Mouse (Mus musculus) ES-Bruce4 (cell line): ENCODE results near the gene Mrpl48. TPM values are rescaled to one million over a fixed set of nuclear protein-coding genes. Genes with fewer than 3 reads are reported as not detected.

ENCODE experiments used
- H3K27ac ChIP-seq: 2 replicates; pipeline ENCODE4 v1.5.1; 2012; ENCODE audit warnings: low read length, inconsistent platforms; ENCODE audit not compliant: insufficient read depth
- H3K27me3 ChIP-seq: 2 replicates; pipeline ENCODE4 v1.6.1; 2012; ENCODE audit warnings: mild to moderate bottlenecking, low read length, inconsistent platforms; ENCODE audit not compliant: control insufficient read depth, poor library complexity, insufficient read depth, severe bottlenecking
- H3K36me3 ChIP-seq: 2 replicates; pipeline ENCODE4 v1.6.1; 2012; ENCODE audit warnings: inconsistent platforms, mild to moderate bottlenecking, low read length, moderate library complexity; ENCODE audit not compliant: control insufficient read depth, poor library complexity, insufficient read depth, severe bottlenecking
- H3K4me1 ChIP-seq: one replicate; pipeline ENCODE4 v1.8.1; 2011; ENCODE audit warnings: low read length; ENCODE audit not compliant: control insufficient read depth, insufficient read depth
- H3K4me3 ChIP-seq: 2 replicates; pipeline ENCODE4 v1.5.1; 2011; ENCODE audit warnings: low read depth, mild to moderate bottlenecking, low read length
- H3K9ac ChIP-seq: 2 replicates; pipeline ENCODE4 v1.6.1; 2012; ENCODE audit warnings: low read depth, mild to moderate bottlenecking, inconsistent platforms; ENCODE audit not compliant: poor library complexity, severe bottlenecking
- H3K9me3 ChIP-seq: replicated peaks from 2 replicates; pipeline ENCODE4 v1.6.1; 2012; ENCODE audit warnings: mild to moderate bottlenecking, low read length, inconsistent platforms; ENCODE audit not compliant: control insufficient read depth, poor library complexity, insufficient read depth, severe bottlenecking
- CTCF ChIP-seq: IDR thresholded peaks from one replicate; pipeline ENCODE4 v1.8.1; 2011; ENCODE audit warnings: low read depth, low read length
- EP300 ChIP-seq: IDR thresholded peaks from 2 replicates; pipeline ENCODE4 v1.6.1; 2011; ENCODE audit warnings: low read depth, low read length; ENCODE audit not compliant: insufficient read depth
- POLR2A ChIP-seq: IDR thresholded peaks from one replicate; pipeline ENCODE4 v1.8.1; 2011; ENCODE audit warnings: low read length; ENCODE audit not compliant: insufficient read depth
- polyA plus RNA-seq: library from polyadenylated mRNA; stranded (reverse); fragments of >200 nt; gene quantifications from 2 replicates; pipeline ENCODE4 v1.2.4, GENCODE M21; 2011; ENCODE audit warnings: low read depth; ENCODE audit not compliant: missing spikeins, insufficient read depth, insufficient read length

Gene Mrpl48
- polyA plus RNA-seq, 1 experiment: 57.4 TPM

DNA sequence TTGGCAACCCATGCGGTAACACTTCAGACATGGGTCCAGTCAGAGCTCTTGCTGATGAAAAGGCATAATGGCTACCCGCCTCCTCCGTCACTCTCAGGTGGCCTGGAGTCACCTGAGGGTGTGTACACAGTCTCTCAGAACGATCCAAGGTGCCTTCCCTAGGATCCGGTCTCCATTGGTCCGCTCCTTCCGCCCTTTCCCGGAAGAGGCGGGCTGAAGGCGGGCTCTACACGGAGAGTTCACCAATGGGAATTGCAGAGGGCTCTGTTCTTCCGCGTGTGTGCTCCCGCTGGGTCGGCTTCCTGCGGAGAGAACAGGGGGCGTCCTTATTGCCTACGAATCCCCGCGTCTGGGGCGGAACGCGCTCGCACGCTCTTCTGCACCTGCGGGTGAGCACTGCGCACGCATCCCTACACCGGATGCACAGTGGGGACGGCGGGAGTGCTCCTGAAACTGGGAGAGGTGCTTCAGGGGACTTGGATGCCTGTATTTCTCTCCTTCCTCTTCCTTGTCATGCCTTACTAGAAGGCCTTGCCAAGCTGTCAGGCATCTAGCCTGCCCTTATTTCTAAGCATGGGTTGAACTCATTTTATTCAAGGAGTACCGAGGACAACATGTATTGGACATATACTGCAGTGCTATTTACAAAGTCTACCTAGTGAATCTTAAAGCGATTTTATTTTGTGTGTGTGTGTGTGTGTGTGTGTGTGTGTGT is 71.1 kb downstream of the Mrpl48 start, which contains the start of gene Coa4:
Gene Coa4, plus strand, starts transcription at position 268 of the 715 bp plus-strand sequence.
- TF ChIP-seq POLR2A: peak; percentile 86
- TF ChIP-seq CTCF: no peak
- no peak; the same call in 1 of the 2 replicates for TF ChIP-seq EP300
- Histone ChIP-seq H3K9ac (peak within 1 kb of the TSS; percentile 80), H3K27ac (peak within 1 kb of the TSS; percentile 74), H3K36me3 (peaks cover 9% of the 10 kb centered on the region), H3K27me3 (no peaks in the 10 kb centered on the region), H3K4me3 (peak within 1 kb of the TSS; percentile 98), H3K9me3 (no peaks in the 10 kb centered on the region), H3K4me1 (no peaks in the 10 kb centered on the region)

DNA sequence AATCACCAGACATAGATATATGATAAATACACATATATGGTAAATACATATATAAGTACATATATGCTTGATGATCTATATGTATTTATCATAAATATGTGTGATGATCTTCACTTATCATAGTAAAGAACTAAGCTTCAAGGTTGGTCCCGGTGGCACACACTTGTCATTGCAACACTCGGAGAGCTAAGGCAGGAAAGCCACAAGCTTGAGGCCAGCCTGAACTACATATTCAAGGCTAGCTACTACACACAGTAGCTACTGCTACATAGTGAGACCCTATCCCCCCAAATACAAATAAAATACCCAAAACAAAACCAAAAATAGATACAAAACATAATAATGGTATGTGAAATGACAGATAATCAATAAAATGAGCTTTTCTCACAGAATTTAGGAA is 72.3 kb downstream of the Mrpl48 start:
- Histone ChIP-seq H3K4me1 (no peaks in the 10 kb centered on the region), H3K9ac (peak overlapping the region; percentile 80), H3K27me3 (no peaks in the 10 kb centered on the region), H3K27ac (peak overlapping the region; percentile 69; the same call in 1 of the 2 replicates), H3K36me3 (peaks cover 9% of the 10 kb centered on the region), H3K4me3 (no peak overlapping the region), H3K9me3 (no peaks in the 10 kb centered on the region)
- TF ChIP-seq EP300 (no peak), CTCF (no peak), POLR2A (no peak)

DNA sequence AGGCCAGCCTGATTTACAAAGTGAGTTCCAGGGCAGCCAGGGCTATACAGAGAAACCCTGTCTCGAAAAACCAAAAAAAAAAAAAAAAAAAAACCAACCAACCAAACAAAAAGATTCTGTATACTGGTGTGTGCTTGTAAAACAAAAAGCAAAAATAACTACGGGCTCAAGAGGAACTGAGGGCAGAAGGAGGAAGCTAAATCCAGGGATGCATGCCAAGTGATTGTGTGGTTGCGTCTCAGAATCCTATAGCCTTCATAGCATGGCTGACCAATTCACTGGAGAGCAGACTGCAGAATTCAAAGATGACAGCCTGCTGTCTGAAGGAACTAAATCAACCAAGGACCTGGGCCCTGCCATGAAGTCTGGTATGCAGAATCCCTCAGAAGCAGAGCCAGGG is 73.9 kb downstream of the Mrpl48 start:
- H3K27ac ChIP-seq: 0 out of 2 replicates have a peak overlapping the region, but pooled peaks have one; percentile 12
- no peak overlapping the region for H3K4me3 ChIP-seq
- no peak for TF ChIP-seq POLR2A
- no peak for TF ChIP-seq EP300
- no peak for TF ChIP-seq CTCF
- H3K9ac ChIP-seq: no peak overlapping the region
- H3K9me3 ChIP-seq: no peaks in the 10 kb centered on the region
- H3K36me3 ChIP-seq: peaks cover 2% of the 10 kb centered on the region
- no peaks in the 10 kb centered on the region for H3K27me3 ChIP-seq
- H3K4me1 ChIP-seq: no peaks in the 10 kb centered on the region

DNA sequence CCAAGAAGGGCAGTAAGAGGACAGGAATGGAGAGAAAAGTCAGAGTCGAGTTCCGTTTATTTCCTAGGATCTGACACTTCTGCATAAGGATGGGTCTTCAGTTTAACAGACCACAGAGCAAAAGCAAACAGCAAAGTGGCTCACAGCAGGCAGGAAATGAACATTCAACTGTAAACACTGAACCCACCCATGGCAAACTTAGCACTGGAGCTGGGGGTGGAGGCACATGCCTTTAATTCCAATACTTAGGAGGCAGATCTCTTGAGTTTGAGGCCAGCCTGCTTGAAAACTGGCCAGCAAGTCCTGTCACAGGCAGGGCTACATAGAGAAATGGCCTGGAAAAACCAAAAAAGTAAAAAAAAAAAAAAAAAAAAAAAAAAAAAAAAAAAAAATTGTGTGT is 74.6 kb downstream of the Mrpl48 start:
- no peaks in the 10 kb centered on the region for H3K4me1 ChIP-seq
- no peaks in the 10 kb centered on the region for H3K9me3 ChIP-seq
- H3K27me3 ChIP-seq: no peaks in the 10 kb centered on the region
- no peaks in the 10 kb centered on the region for H3K36me3 ChIP-seq
- H3K27ac ChIP-seq: peak overlapping the region; percentile 74
- H3K9ac ChIP-seq: peak overlapping the region; percentile 42; the same call in 1 of the 2 replicates
- no peak overlapping the region for H3K4me3 ChIP-seq
- no peak for TF ChIP-seq POLR2A

DNA sequence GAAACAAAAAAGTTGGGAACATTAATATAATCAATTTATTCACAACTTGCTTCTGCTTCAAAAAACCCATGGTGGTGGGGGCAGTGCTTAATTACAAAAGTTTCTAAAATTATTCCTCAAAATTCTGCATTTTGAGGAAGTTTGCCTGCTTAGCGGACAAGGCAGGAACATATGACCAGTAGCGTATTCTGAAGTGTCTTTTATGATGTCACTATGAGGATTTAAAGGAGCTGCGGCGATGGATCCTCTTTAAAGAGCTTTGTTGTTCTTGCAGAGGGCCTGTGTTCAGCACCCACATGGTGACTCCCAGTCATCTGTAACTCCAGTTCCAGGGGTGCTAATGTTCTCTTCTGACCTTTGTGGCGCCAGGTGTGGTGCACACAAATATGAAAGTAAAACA is 77.3 kb downstream of the Mrpl48 start:
- H3K4me3 ChIP-seq: no peak overlapping the region
- TF ChIP-seq POLR2A: no peak
- TF ChIP-seq CTCF: no peak
- TF ChIP-seq EP300: no peak
- H3K36me3 ChIP-seq: no peaks in the 10 kb centered on the region
- H3K4me1 ChIP-seq: no peaks in the 10 kb centered on the region
- no peaks in the 10 kb centered on the region for H3K9me3 ChIP-seq
- no peaks in the 10 kb centered on the region for H3K27me3 ChIP-seq
- no peak overlapping the region for H3K9ac ChIP-seq
- no peak overlapping the region for H3K27ac ChIP-seq

DNA sequence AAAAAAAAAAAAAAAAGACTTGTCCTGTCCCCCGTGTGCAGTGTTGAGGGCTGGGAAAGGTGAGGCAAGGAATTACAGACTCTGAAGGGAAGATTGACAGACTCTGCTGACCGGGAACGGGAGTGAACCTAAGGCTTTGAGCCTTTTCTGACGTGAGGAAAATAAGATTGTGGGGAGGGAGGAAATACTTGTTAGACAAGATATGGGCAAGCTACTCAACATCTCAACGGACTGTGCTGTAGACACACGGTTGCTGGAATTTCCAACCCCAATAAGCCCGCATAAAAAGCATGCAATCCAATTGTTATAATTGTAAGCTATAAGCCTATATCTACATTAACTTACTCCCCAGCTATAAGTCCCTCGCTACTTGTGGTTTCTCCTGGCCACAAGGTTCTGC is 83.4 kb downstream of the Mrpl48 start:
- Histone ChIP-seq H3K36me3 (no peaks in the 10 kb centered on the region), H3K4me1 (no peaks in the 10 kb centered on the region), H3K9me3 (no peaks in the 10 kb centered on the region), H3K27me3 (no peaks in the 10 kb centered on the region), H3K4me3 (no peak overlapping the region), H3K27ac (no peak overlapping the region), H3K9ac (no peak overlapping the region)
- TF ChIP-seq POLR2A: no peak
- no peak for TF ChIP-seq EP300
- no peak for TF ChIP-seq CTCF
